Mouse (Mus musculus) heart, embryonic 13.5 days (tissue): Measurements from ENCODE around the gene Bsdc1. TPM values are rescaled to one million over a fixed set of nuclear protein-coding genes. Genes with fewer than 3 reads are reported as not detected.

ENCODE experiments used
- ATAC-seq: fragments of 200-750 bp; cut with Nextera tagmentation; 2 replicates; pipeline ENCODE4 v1.8.0; 2017; ENCODE audit warnings: moderate TSS enrichment; ENCODE audit not compliant: insufficient number of reproducible peaks, low FRiP score, low TSS enrichment; ENCODE audit errors: extremely low read depth
- H3K27ac ChIP-seq: fragments of 300-500 bp; sonication (generic); replicated peaks from 2 replicates; pipeline ENCODE4 v1.5.1; 2015; ENCODE audit warnings: moderate library complexity, mild to moderate bottlenecking, inconsistent platforms
- H3K27me3 ChIP-seq: fragments of 300-500 bp; sonication (generic); replicated peaks from 2 replicates; pipeline ENCODE4 v1.6.1; 2015; ENCODE audit warnings: mild to moderate bottlenecking, inconsistent platforms
- H3K36me3 ChIP-seq: fragments of 300-500 bp; sonication (generic); 2 replicates; pipeline ENCODE4 v1.6.1; 2015; ENCODE audit warnings: mild to moderate bottlenecking, inconsistent platforms
- H3K4me1 ChIP-seq: fragments of 300-500 bp; sonication (generic); 2 replicates; pipeline ENCODE4 v1.6.1; 2015; ENCODE audit warnings: inconsistent platforms
- H3K4me2 ChIP-seq: fragments of 300-500 bp; sonication (generic); 2 replicates; pipeline ENCODE4 v1.6.1; 2015; ENCODE audit warnings: inconsistent platforms, mild to moderate bottlenecking, moderate library complexity
- H3K4me3 ChIP-seq: fragments of 300-500 bp; sonication (generic); 2 replicates; pipeline ENCODE4 v1.5.1; 2015; ENCODE audit warnings: moderate library complexity, mild to moderate bottlenecking, inconsistent platforms
- H3K9ac ChIP-seq: fragments of 300-500 bp; sonication (generic); 2 replicates; pipeline ENCODE4 v1.6.1; 2015; ENCODE audit warnings: inconsistent platforms, mild to moderate bottlenecking, moderate library complexity
- H3K9me3 ChIP-seq: fragments of 300-500 bp; sonication (generic); 2 replicates; pipeline ENCODE4 v1.6.1; 2016; ENCODE audit warnings: inconsistent platforms
- WGBS: fragments of 180-500 bp; shearing (Covaris S2); methylation state at CpG from one replicate; pipeline ENCODE4 v1.1.7; 2015; ENCODE audit warnings: mixed read lengths; 5-methylcytosine and 5-hydroxymethylcytosine counted together
- polyA plus RNA-seq: library from polyadenylated mRNA; unstranded; fragments of >200 nt; fragmentation: Nextera tagmentation; extraction: Ambion mirVana; gene quantifications from 2 replicates; pipeline ENCODE4 v1.2.1, GENCODE M21; 2015

Gene Bsdc1
- polyA plus RNA-seq: 25.4 and 26.9 TPM in 2 replicates

DNA sequence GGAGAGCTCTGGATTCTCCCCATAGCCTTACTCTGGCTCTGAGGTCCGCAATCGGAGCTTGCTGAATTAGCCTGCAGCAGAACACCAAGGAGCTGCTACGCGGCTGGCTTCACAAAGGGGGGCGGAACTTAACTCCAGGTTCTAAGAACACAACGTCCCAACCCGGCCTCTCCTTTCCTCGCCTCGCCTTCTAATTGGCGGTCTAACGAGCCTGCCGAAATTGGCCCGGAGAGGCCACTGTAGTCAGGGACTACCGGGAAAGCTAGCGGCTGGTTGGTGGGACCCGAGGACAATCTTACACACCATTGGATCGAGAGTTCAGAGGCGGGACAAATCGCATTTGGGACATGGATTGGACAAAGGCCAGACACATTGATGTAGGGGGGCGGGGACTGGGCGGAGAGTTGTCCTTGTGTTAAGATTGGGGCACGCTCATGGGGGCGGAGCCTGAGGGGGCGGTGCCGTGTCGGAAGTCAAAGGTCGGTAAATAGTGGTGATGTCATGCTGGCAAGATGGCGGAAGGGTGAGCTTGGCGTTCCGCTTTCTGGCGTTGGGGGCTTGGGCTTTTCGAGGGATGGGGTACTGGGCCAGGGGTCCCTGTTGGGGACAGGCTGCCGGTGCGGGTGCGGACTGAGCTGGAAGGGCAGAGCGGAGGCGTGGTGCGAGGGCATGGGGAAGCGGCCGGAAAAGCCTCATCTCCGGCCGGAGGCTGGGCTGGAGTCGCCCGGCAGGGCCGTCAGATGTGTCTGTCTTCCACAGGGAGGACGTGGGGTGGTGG is at the start of gene Bsdc1:
Gene Bsdc1, plus strand, starts transcription at position 399 of the 778 bp plus-strand sequence.
- H3K4me1 ChIP-seq: peaks cover 19% of the 10 kb centered on the region
- 1% methylated on average over 46 of the region's 46 CpGs for WGBS

GRCm38 (mm10) chr4:129415892-129416291 is 45.5 kb upstream of the Bsdc1 start:
- Histone ChIP-seq H3K27me3 (no peaks in the 10 kb centered on the region), H3K9me3 (no peaks in the 10 kb centered on the region), H3K4me1 (peaks cover 9% of the 10 kb centered on the region), H3K4me2 (no peak overlapping the region), H3K9ac (no peak overlapping the region), H3K27ac (no peak overlapping the region), H3K4me3 (no peak overlapping the region), H3K36me3 (no peaks in the 10 kb centered on the region)
- no peak for ATAC-seq
- WGBS: 94% methylated on average over 5 of the region's 5 CpGs

More for the DNA sequence above, at the start of gene Bsdc1:
- H3K36me3 ChIP-seq: peaks cover 33% of the 10 kb centered on the region
- no peaks in the 10 kb centered on the region for H3K9me3 ChIP-seq
- H3K4me3 ChIP-seq: peak within 1 kb of the TSS; percentile 81
- peak; percentile 99 for ATAC-seq
- H3K27me3 ChIP-seq: no peaks in the 10 kb centered on the region
- H3K27ac ChIP-seq: peak within 1 kb of the TSS; percentile 92
- H3K9ac ChIP-seq: peak within 1 kb of the TSS; percentile 87
- H3K4me2 ChIP-seq: peak within 1 kb of the TSS; percentile 83

GRCm38 (mm10) chr4:129416478-129416877 is 44.9 kb upstream of the Bsdc1 start:
- no peak for ATAC-seq
- Histone ChIP-seq H3K4me2 (no peak overlapping the region), H3K27me3 (no peaks in the 10 kb centered on the region), H3K9me3 (no peaks in the 10 kb centered on the region), H3K4me1 (peaks cover 9% of the 10 kb centered on the region), H3K27ac (peak overlapping the region; percentile 46; the same call in 1 of the 2 replicates), H3K4me3 (no peak overlapping the region), H3K36me3 (no peaks in the 10 kb centered on the region), H3K9ac (peak overlapping the region; percentile 15; the same call in 1 of the 2 replicates)
- WGBS: 5% methylated on average over 5 of the region's 5 CpGs

DNA sequence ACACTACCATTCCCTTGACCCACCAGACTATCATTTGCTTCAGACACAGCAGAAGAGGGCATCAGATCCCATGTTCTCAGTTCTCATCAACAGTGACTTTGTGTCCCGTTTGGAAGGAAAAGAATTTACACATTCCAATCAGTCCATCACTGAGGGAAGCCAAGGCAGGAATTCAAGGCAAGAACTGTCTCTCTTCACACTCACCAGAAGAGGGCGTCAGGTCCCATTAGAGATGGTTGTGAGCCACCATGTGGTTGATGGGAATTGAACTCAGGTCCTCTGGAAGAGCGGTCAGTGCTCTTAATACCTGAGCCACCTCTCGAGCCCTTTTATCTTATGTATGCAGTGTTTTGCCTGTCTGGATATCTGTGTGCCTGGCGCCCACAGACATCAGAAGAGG is 43.1 kb upstream of the Bsdc1 start:
- H3K4me3 ChIP-seq: no peak overlapping the region
- H3K4me2 ChIP-seq: no peak overlapping the region
- no peak overlapping the region for H3K27ac ChIP-seq
- ATAC-seq: no peak
- H3K4me1 ChIP-seq: peaks cover 9% of the 10 kb centered on the region
- H3K9ac ChIP-seq: no peak overlapping the region
- 68% methylated on average over 5 of the region's 5 CpGs for WGBS
- H3K27me3 ChIP-seq: no peaks in the 10 kb centered on the region
- H3K9me3 ChIP-seq: no peaks in the 10 kb centered on the region
- no peaks in the 10 kb centered on the region for H3K36me3 ChIP-seq

GRCm38 (mm10) chr4:129440340-129441063 is 20.9 kb upstream of the Bsdc1 start, which contains the start of gene Zbtb8b:
Gene Zbtb8b (minus strand): TSS chr4:129440853.
- peak within 1 kb of the TSS; percentile 64 for H3K9ac ChIP-seq
- ATAC-seq: peak; percentile 58; the same call in 1 of the 2 replicates
- H3K36me3 ChIP-seq: no peaks in the 10 kb centered on the region
- peak within 1 kb of the TSS; percentile 48 for H3K4me3 ChIP-seq
- H3K27ac ChIP-seq: no peak within 1 kb of the TSS
- H3K9me3 ChIP-seq: no peaks in the 10 kb centered on the region
- peak within 1 kb of the TSS; percentile 72 for H3K4me2 ChIP-seq
- peaks cover 42% of the 10 kb centered on the region for H3K27me3 ChIP-seq
- peaks cover 15% of the 10 kb centered on the region for H3K4me1 ChIP-seq
- 5% methylated on average over 33 of the region's 33 CpGs for WGBS

- no peak for ATAC-seq
- Histone ChIP-seq H3K9ac (no peak overlapping the region), H3K4me1 (peaks cover 17% of the 10 kb centered on the region), H3K36me3 (no peaks in the 10 kb centered on the region), H3K4me3 (peak overlapping the region; percentile 48), H3K9me3 (no peaks in the 10 kb centered on the region), H3K27me3 (peaks cover 42% of the 10 kb centered on the region), H3K4me2 (peak overlapping the region; percentile 72), H3K27ac (no peak overlapping the region)
- 36% methylated on average over 6 of the region's 6 CpGs for WGBS
These were observed 20.2 kb upstream of the Bsdc1 start for GRCm38 (mm10) chr4:129441145-129441544.

DNA sequence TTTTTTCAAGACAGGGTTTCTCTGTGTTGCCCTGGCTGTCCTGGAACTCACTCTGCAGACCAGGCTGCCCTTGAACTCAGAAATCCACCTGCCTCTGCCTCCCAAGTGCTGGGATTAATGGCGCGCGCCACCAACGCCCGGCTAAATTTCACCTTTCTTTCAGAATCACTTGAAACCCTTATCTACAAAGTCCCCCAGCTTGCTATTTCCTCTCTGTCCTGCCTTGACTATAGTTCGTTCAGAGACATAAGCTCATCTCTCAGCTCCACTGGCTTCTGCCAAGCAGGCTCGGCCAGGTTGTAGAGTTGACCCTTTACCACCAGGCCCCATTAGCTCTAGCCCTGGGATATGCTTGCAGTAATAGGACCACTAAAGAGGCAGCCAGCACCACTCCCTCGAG is 14.0 kb upstream of the Bsdc1 start:
- ATAC-seq: no peak
- H3K4me2 ChIP-seq: no peak overlapping the region
- H3K4me1 ChIP-seq: peaks cover 32% of the 10 kb centered on the region
- WGBS: 59% methylated on average over 8 of the region's 8 CpGs
- peaks cover 8% of the 10 kb centered on the region for H3K27me3 ChIP-seq
- H3K27ac ChIP-seq: peak overlapping the region; percentile 40
- no peaks in the 10 kb centered on the region for H3K9me3 ChIP-seq
- H3K36me3 ChIP-seq: no peaks in the 10 kb centered on the region
- H3K4me3 ChIP-seq: no peak overlapping the region
- H3K9ac ChIP-seq: no peak overlapping the region

DNA sequence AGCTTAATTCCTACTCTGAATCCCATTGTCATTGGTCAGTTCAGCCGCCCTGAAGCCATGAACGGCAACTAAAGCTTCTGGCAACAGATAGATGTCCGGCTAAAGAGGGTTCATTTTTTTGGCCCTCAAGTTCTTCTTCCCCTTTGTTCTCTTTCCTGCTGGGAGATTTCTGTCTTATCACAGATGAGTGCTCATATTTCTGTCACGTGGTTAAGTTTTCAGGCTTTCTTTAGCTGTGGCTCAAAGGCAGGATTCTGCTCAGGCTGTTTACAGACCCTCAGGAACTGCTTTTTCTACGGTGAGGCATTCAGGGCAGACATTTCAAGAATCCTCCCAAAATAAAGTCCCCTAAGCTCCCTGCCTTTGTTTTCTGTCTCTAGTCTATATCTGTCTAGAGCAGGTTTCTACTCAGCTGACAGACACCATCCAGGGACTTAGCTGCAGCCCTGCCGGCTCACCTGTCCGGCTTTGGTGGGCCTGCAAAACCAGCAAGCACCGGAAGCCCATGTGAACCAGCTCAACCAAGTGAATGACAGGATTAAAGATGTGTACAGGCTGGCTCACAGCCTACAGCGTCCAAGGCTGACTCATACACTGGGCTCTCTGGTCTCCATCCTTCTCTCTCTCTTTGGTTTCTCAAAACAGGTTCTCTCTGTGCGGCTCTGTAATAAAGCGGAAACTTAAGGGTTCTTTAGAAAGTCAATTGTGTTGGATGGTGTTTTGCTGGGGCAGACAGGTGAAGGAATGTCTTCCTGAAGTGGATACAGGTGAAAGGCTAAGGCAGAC is 13.4 kb upstream of the Bsdc1 start:
- no peak for ATAC-seq
- no peak overlapping the region for H3K4me3 ChIP-seq
- peaks cover 2% of the 10 kb centered on the region for H3K27me3 ChIP-seq
- peaks cover 32% of the 10 kb centered on the region for H3K4me1 ChIP-seq
- H3K9me3 ChIP-seq: no peaks in the 10 kb centered on the region
- no peaks in the 10 kb centered on the region for H3K36me3 ChIP-seq
- peak overlapping the region; percentile 56; the same call in 1 of the 2 replicates for H3K9ac ChIP-seq
- H3K4me2 ChIP-seq: no peak overlapping the region
- WGBS: 54% methylated on average over 11 of the region's 11 CpGs
- H3K27ac ChIP-seq: peak overlapping the region; percentile 40

DNA sequence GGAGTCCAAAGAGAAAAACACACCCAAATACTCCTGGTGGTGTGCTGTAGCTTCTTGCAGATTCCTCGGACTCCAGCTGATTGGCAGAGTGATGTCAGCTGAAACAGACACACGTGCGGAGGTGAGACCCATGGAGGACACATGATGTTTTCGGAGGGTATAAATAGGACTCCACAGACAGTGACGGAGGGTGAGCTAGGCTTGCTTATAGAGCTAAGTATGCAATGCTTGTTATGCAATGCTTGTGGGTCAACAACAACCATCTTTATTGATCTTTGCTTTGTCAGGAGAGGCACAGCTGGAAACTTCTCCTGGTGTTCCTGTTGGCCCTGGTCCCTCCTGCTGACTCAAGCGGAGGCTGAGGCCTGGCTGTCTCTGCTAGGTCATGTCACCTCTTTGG is 12.7 kb upstream of the Bsdc1 start:
- Histone ChIP-seq H3K36me3 (no peaks in the 10 kb centered on the region), H3K4me1 (peaks cover 32% of the 10 kb centered on the region), H3K4me3 (no peak overlapping the region), H3K9me3 (no peaks in the 10 kb centered on the region), H3K4me2 (no peak overlapping the region), H3K27ac (peak overlapping the region; percentile 40; the same call in 1 of the 2 replicates), H3K9ac (no peak overlapping the region; the same call in 1 of the 2 replicates), H3K27me3 (no peaks in the 10 kb centered on the region)
- 74% methylated on average over 6 of the region's 6 CpGs for WGBS
- no peak for ATAC-seq

DNA sequence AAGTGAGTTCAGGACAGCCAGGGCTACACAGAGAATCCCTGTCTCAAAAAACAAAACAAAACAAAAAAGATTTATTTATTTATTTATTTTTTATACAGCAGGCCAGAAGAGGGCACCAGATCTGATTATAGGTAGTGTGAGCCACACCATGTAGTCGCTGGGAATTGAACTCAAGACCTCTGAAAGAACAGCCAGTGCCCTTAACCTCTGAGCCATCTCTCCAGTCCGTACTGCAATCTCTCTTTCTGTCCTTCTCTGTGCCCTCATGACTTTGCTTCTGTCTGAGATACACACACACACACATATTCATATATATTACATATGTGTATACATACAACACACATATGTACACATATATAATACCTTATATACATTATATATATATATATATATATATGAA is 10.5 kb upstream of the Bsdc1 start:
- WGBS: 74% methylated on average over 2 of the region's 2 CpGs

More for the DNA sequence above, 10.5 kb upstream of the Bsdc1 start:
- Histone ChIP-seq H3K4me3 (no peak overlapping the region), H3K36me3 (no peaks in the 10 kb centered on the region), H3K9me3 (no peaks in the 10 kb centered on the region), H3K27me3 (0 out of 2 replicates have a peak, but pooled peaks cover 3% of the 10 kb centered on the region), H3K4me2 (no peak overlapping the region), H3K4me1 (peaks cover 21% of the 10 kb centered on the region), H3K9ac (no peak overlapping the region), H3K27ac (no peak overlapping the region)
- ATAC-seq: no peak
